Mouse (Mus musculus) liver, embryonic 14.5 days (tissue): ENCODE data around the gene Tada2b.

Source experiments
- CTCF ChIP-seq: IDR thresholded peaks from 2 replicates; pipeline ENCODE4 v1.5.1; 2016; ENCODE audit warnings: antibody characterized with exemption, low read depth, control low read depth
- EP300 ChIP-seq: IDR thresholded peaks from 2 replicates; pipeline ENCODE4 v1.6.1; 2016; ENCODE audit warnings: antibody characterized with exemption, low read depth

GRCm38 (mm10) chr5:36424676-36425075, 59.4 kb downstream of the Tada2b start:
- TF ChIP-seq CTCF (no peak), EP300 (no peak)
